Mouse (Mus musculus): Measurements from ENCODE around the gene Phyhd1. TPM values are rescaled to one million over a fixed set of nuclear protein-coding genes. Genes with fewer than 3 reads are reported as not detected.

Phyhd1 gene
- polyA plus RNA-seq (2014; fragmentation: Nextera tagmentation; extraction: Ambion mirVana): 4.5 and 5.1 TPM in 2 replicates

- WGBS: 33% methylated on average over 5 of the region's 5 CpGs
- Histone ChIP-seq H3K36me3 (ENCODE audit: control insufficient read depth, insufficient read depth, low read length) (peaks cover 19% of the 10 kb centered on the region), H3K27ac (ENCODE audit: low read depth, low read length) (peak within 1 kb of the TSS; percentile 50), H3K4me3 (ENCODE audit: low read depth, low read length) (no peak within 1 kb of the TSS), H3K9me3 (ENCODE audit: control insufficient read depth, low read length) (no peaks in the 10 kb centered on the region), H3K4me2 (ENCODE audit: low read depth, low read length) (no peak within 1 kb of the TSS), H3K27me3 (ENCODE audit: control insufficient read depth, insufficient read depth, low read length) (no peaks in the 10 kb centered on the region), H3K4me1 (ENCODE audit: control insufficient read depth, insufficient read depth, low read length) (peaks cover 6% of the 10 kb centered on the region; the same call in 1 of the 2 replicates), H3K9ac (replicated peaks; ENCODE audit: low read depth, low read length) (no peak within 1 kb of the TSS)
- ATAC-seq (ENCODE audit: low read depth): no peak
Measured at GRCm38 (mm10) chr2:30265767-30266253, at the start of gene Phyhd1. Gene Phyhd1, plus strand, starts transcription at chr2:30266203.

GRCm38 (mm10) chr2:30216293-30216692, 49.7 kb upstream of the Phyhd1 start:
- Histone ChIP-seq H3K4me2 (ENCODE audit: low read depth, low read length) (no peak overlapping the region), H3K4me1 (ENCODE audit: control insufficient read depth, insufficient read depth, low read length) (no peaks in the 10 kb centered on the region), H3K27me3 (ENCODE audit: control insufficient read depth, insufficient read depth, low read length) (no peaks in the 10 kb centered on the region), H3K4me3 (ENCODE audit: low read depth, low read length) (no peak overlapping the region), H3K27ac (ENCODE audit: low read depth, low read length) (no peak overlapping the region), H3K9me3 (ENCODE audit: control insufficient read depth, low read length) (no peaks in the 10 kb centered on the region), H3K36me3 (ENCODE audit: control insufficient read depth, insufficient read depth, low read length) (no peaks in the 10 kb centered on the region), H3K9ac (replicated peaks; ENCODE audit: low read depth, low read length) (no peak overlapping the region)
- ATAC-seq (ENCODE audit: low read depth): no peak
- 96% methylated on average over 5 of the region's 5 CpGs for WGBS

- Histone ChIP-seq H3K4me2 (ENCODE audit: low read depth, low read length) (no peak overlapping the region), H3K9ac (replicated peaks; ENCODE audit: low read depth, low read length) (no peak overlapping the region), H3K9me3 (ENCODE audit: control insufficient read depth, low read length) (no peaks in the 10 kb centered on the region), H3K27ac (ENCODE audit: low read depth, low read length) (no peak overlapping the region), H3K27me3 (ENCODE audit: control insufficient read depth, insufficient read depth, low read length) (no peaks in the 10 kb centered on the region), H3K36me3 (ENCODE audit: control insufficient read depth, insufficient read depth, low read length) (peaks cover under 1% of the 10 kb centered on the region; the same call in 1 of the 2 replicates), H3K4me1 (ENCODE audit: control insufficient read depth, insufficient read depth, low read length) (peaks cover 16% of the 10 kb centered on the region), H3K4me3 (ENCODE audit: low read depth, low read length) (no peak overlapping the region)
- ATAC-seq (ENCODE audit: low read depth): no peak
- WGBS: 86% methylated on average over 5 of the region's 5 CpGs
Measured at GRCm38 (mm10) chr2:30235593-30235992, 30.4 kb upstream of the Phyhd1 start.

DNA sequence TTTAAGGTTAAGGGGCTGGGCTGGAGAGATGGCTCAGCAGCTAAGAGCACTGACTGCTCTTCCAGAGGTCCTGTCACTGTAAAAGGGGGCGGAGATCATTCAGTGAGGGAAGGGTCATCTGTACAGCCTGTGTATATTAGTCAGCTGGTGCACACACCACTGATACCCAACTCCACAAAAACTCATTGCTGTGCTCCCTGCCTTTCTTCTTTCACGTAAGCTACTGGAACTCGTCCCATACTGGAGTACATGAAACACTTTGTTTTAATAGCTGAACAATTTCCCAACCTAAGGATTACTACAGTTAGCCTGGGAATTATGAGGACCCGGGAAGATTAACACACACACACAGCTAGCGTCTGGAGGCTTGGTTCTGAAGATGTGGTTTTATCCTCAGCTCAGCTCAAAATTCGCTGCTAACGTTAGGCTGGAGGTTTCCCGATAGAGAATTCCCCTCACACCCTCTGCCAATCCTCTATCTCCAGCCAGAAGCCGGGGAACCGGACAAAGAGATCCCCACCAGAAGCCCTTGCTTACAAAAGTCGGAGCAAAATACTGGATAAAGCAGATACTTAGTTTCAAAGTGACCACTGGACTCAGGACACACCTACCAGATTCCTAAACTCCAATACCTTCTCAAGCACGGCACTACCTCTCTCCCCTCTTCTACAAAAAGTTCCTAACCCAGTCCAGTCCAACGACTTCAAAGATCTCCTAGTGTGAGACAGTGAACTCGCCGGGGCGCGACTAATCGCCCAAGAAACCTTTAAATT, 29.4 kb upstream of the Phyhd1 start:
- Histone ChIP-seq H3K9me3 (ENCODE audit: control insufficient read depth, low read length) (no peaks in the 10 kb centered on the region), H3K36me3 (ENCODE audit: control insufficient read depth, insufficient read depth, low read length) (peaks cover 11% of the 10 kb centered on the region; the same call in 1 of the 2 replicates), H3K4me2 (ENCODE audit: low read depth, low read length) (peak overlapping the region; percentile 73), H3K27me3 (ENCODE audit: control insufficient read depth, insufficient read depth, low read length) (no peaks in the 10 kb centered on the region), H3K4me1 (ENCODE audit: control insufficient read depth, insufficient read depth, low read length) (peaks cover 16% of the 10 kb centered on the region), H3K9ac (replicated peaks; ENCODE audit: low read depth, low read length) (peak overlapping the region; percentile 57), H3K4me3 (ENCODE audit: low read depth, low read length) (peak overlapping the region; percentile 92), H3K27ac (ENCODE audit: low read depth, low read length) (peak overlapping the region; percentile 69)
- 3% methylated on average over 18 of the region's 18 CpGs for WGBS
- ATAC-seq (ENCODE audit: low read depth): no peak

GRCm38 (mm10) chr2:30237199-30237880, 28.7 kb upstream of the Phyhd1 start, which contains the start of gene Lrrc8a:
Gene Lrrc8a, plus strand, starts transcription at chr2:30237715.
- Histone ChIP-seq H3K9ac (replicated peaks; ENCODE audit: low read depth, low read length) (peak within 1 kb of the TSS; percentile 93), H3K4me1 (ENCODE audit: control insufficient read depth, insufficient read depth, low read length) (peaks cover 18% of the 10 kb centered on the region), H3K27me3 (ENCODE audit: control insufficient read depth, insufficient read depth, low read length) (no peaks in the 10 kb centered on the region), H3K9me3 (ENCODE audit: control insufficient read depth, low read length) (no peaks in the 10 kb centered on the region), H3K36me3 (ENCODE audit: control insufficient read depth, insufficient read depth, low read length) (peaks cover 11% of the 10 kb centered on the region; the same call in 1 of the 2 replicates), H3K4me3 (ENCODE audit: low read depth, low read length) (peak within 1 kb of the TSS; percentile 92), H3K27ac (ENCODE audit: low read depth, low read length) (peak within 1 kb of the TSS; percentile 91), H3K4me2 (ENCODE audit: low read depth, low read length) (peak within 1 kb of the TSS; percentile 91)
- 0% methylated on average over 60 of the region's 67 CpGs for WGBS
- peak; percentile 98 for ATAC-seq (ENCODE audit: low read depth)

DNA sequence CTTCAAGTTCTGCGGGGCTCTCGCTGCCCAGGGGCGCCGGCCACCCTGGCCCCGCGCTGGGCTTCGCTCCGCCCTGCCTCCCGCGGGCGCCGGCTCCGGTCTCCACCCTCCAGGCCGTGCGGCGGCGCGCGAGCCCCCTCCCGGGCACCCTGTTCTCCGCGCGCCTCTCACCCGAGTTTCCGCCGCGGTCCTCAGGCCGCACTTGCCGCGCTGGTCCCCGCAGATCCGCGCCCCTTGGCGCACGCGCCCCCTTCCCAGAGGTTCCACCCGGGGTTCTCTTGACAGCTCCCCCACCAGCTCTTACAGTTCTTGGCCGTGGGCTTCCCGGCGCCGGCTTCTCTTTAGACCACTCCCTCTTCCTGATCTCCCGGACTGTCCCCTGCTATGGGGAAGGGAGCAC, 28.1 kb upstream of the Phyhd1 start:
- peak; percentile 87 for ATAC-seq (ENCODE audit: low read depth)
- Histone ChIP-seq H3K9ac (replicated peaks; ENCODE audit: low read depth, low read length) (peak overlapping the region; percentile 93), H3K36me3 (ENCODE audit: control insufficient read depth, insufficient read depth, low read length) (peaks cover 11% of the 10 kb centered on the region; the same call in 1 of the 2 replicates), H3K4me1 (ENCODE audit: control insufficient read depth, insufficient read depth, low read length) (peaks cover 18% of the 10 kb centered on the region), H3K4me3 (ENCODE audit: low read depth, low read length) (peak overlapping the region; percentile 92), H3K9me3 (ENCODE audit: control insufficient read depth, low read length) (no peaks in the 10 kb centered on the region), H3K27ac (ENCODE audit: low read depth, low read length) (peak overlapping the region; percentile 91), H3K27me3 (ENCODE audit: control insufficient read depth, insufficient read depth, low read length) (no peaks in the 10 kb centered on the region), H3K4me2 (ENCODE audit: low read depth, low read length) (peak overlapping the region; percentile 91)
- WGBS: under 1% methylated on average over 33 of the region's 42 CpGs

DNA sequence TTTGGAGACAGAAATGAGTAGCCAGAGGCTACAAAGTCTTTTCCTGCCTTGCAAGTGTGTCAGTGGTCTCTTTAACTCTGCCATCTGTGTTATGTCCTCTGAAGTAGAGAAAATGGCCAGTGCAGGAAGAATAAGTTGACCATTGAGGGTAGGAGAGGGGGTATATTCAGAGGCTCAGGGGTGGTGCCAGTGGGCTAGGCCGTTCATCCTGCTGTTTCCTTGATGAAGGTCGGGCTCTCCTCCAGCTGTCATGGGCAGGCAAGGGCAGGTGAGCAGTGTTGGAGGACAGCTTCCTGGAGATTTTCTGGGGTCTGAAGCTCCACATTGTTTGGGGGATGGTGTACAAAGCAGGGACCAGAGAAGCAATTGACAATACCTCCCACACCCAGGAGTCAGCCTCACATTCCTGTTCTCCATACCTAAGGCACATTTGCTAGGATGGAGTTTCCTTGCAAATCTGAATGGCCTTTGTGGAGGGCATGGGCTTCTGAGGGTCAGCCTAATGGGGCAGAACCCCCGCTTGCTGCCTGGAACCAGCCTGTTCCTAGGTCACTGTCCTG, 27.0 kb upstream of the Phyhd1 start:
- Histone ChIP-seq H3K27me3 (ENCODE audit: control insufficient read depth, insufficient read depth, low read length) (no peaks in the 10 kb centered on the region), H3K9me3 (ENCODE audit: control insufficient read depth, low read length) (no peaks in the 10 kb centered on the region), H3K4me3 (ENCODE audit: low read depth, low read length) (peak overlapping the region; percentile 92), H3K27ac (ENCODE audit: low read depth, low read length) (no peak overlapping the region), H3K9ac (replicated peaks; ENCODE audit: low read depth, low read length) (peak overlapping the region; percentile 93; the same call in 1 of the 2 replicates), H3K4me1 (ENCODE audit: control insufficient read depth, insufficient read depth, low read length) (peaks cover 18% of the 10 kb centered on the region), H3K36me3 (ENCODE audit: control insufficient read depth, insufficient read depth, low read length) (peaks cover 18% of the 10 kb centered on the region), H3K4me2 (ENCODE audit: low read depth, low read length) (peak overlapping the region; percentile 91)
- whole genome bisulfite sequencing: 83% methylated on average over 3 of the region's 3 CpGs
- ATAC-seq (ENCODE audit: low read depth): no peak

DNA sequence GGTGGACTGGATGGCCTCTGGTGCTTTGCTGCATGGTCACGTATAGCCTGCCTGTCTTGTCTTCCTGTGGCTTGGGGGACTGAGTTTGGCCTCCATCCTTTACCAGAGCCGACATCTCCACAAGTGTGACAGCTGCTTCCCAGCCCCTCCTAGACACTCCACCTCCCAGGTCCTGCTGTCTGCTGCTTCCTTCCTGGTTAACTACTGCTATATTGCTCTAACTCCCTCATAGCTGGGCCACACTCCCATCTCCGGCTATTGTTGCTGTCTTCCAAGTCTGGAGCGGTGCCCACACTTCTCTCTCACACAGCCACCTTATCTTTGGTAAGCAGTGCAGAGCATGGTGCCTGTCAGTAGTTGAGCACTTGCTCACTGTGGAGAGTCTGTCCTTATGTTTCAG, 26.2 kb upstream of the Phyhd1 start:
- ATAC-seq (ENCODE audit: low read depth): no peak
- no peak overlapping the region for H3K27ac ChIP-seq (ENCODE audit: low read depth, low read length)
- peaks cover 18% of the 10 kb centered on the region for H3K4me1 ChIP-seq (ENCODE audit: control insufficient read depth, insufficient read depth, low read length)
- H3K9me3 ChIP-seq (ENCODE audit: control insufficient read depth, low read length): no peaks in the 10 kb centered on the region
- 80% methylated on average over 4 of the region's 4 CpGs for WGBS
- no peak overlapping the region for H3K4me3 ChIP-seq (ENCODE audit: low read depth, low read length)
- H3K27me3 ChIP-seq (ENCODE audit: control insufficient read depth, insufficient read depth, low read length): no peaks in the 10 kb centered on the region
- no peak overlapping the region for H3K9ac ChIP-seq (replicated peaks; ENCODE audit: low read depth, low read length)
- H3K4me2 ChIP-seq (ENCODE audit: low read depth, low read length): no peak overlapping the region
- H3K36me3 ChIP-seq (ENCODE audit: control insufficient read depth, insufficient read depth, low read length): peaks cover 18% of the 10 kb centered on the region
